Comparison of ENCODE assay signal across 9 mouse cellular contexts in genomic region chr14:4855299-4855980, GRCm38 (mm10). TPM values are rescaled to one million over a fixed set of nuclear protein-coding genes. Genes with fewer than 3 reads are reported as not detected.
DNase-seq lines count a peak whose midpoint lies in the region; ATAC-seq and TF ChIP-seq lines count a peak whose summit lies in the region.
"Not testable (repeated sequence)": the region's sequence is repeated elsewhere in the genome, so short reads cannot be mapped to it uniquely, and the experiment has no call there.
"Had no signal": no experiment of that assay in that cellular context is flagged by ENCODE, and none has a peak within 500 bp of the region (broad histone marks: within the 10 kb centered on the region; RNA-seq: fewer than 3 reads in every experiment).

Gene Gm3264 (plus strand): TSS chr14:4855576.

- peak within 1 kb of the TSS; percentile 59 for H3K9ac ChIP-seq in embryonic facial prominence, embryonic 13.5 days
- not testable (repeated sequence) for H3K9ac ChIP-seq in liver, postnatal 0 days (replicated peaks); neural tube, embryonic 11.5 days (ENCODE audit: low read length)

- WGBS in embryonic facial prominence, embryonic 13.5 days: 7% methylated on average over 45 of the region's 59 CpGs
- 3% methylated on average over 48 of the region's 59 CpGs for WGBS in hindbrain, embryonic 10.5 days
- WGBS in liver, postnatal 0 days (ENCODE audit: insufficient replicate concordance): 11% methylated on average over 16 of the region's 59 CpGs
- WGBS in neural tube, embryonic 11.5 days: 3% methylated on average over 20 of the region's 59 CpGs

- H3K36me3 ChIP-seq in embryonic facial prominence, embryonic 13.5 days; hindbrain, embryonic 10.5 days; liver, postnatal 0 days (replicated peaks; ENCODE audit: insufficient read depth, low read length); neural tube, embryonic 11.5 days (ENCODE audit: control insufficient read depth, insufficient read depth, low read length): not testable (repeated sequence)

- peak within 1 kb of the TSS; percentile 45 for H3K4me3 ChIP-seq in embryonic facial prominence, embryonic 13.5 days
- peak within 1 kb of the TSS; percentile 53 for H3K4me3 ChIP-seq in hindbrain, embryonic 10.5 days
- H3K4me3 ChIP-seq in liver, postnatal 0 days (ENCODE audit: low read depth, low read length): not testable (repeated sequence)
- H3K4me3 ChIP-seq in neural tube, embryonic 11.5 days (ENCODE audit: low read depth, low read length): peak within 1 kb of the TSS; percentile 22

- peak; percentile 0 for DNase-seq in NIH3T3 (ENCODE audit: low read depth)
- peak; percentile 97 for DNase-seq in heart, adult 11 months
- peak; percentile 20 for DNase-seq in hindbrain, embryonic 10.5 days (ENCODE audit: low spot score)
- peak; percentile 6 for DNase-seq in kidney, postnatal 14 days
- DNase-seq in liver, postnatal 0 days: peak; percentile 6
- DNase-seq in neural tube, embryonic 11.5 days (ENCODE audit: low spot score): peak; percentile 18
- peak; percentile 25 for DNase-seq in testis, postnatal 10 days (ENCODE audit: low spot score)

- not testable (repeated sequence) for H3K4me1 ChIP-seq in embryonic facial prominence, embryonic 13.5 days; hindbrain, embryonic 10.5 days (replicated peaks); liver, postnatal 0 days (ENCODE audit: insufficient read depth); neural tube, embryonic 11.5 days (ENCODE audit: control insufficient read depth, insufficient read depth, low read length)

- TF ChIP-seq CTCF in liver, postnatal 0 days (IDR thresholded peaks at IDR 0.05; ENCODE audit: low read depth): not testable (repeated sequence)

- not testable (repeated sequence) for TF ChIP-seq EP300 in liver, postnatal 0 days (IDR thresholded peaks at IDR 0.05; ENCODE audit: low read depth)

- not testable (repeated sequence) for ATAC-seq in embryonic facial prominence, embryonic 13.5 days (ENCODE audit: insufficient number of reproducible peaks, insufficient read depth, low FRiP score, low TSS enrichment, low read depth); liver, postnatal 0 days; neural tube, embryonic 11.5 days (ENCODE audit: insufficient read depth, low FRiP score, low TSS enrichment)

- H3K27me3 ChIP-seq in embryonic facial prominence, embryonic 13.5 days; hindbrain, embryonic 10.5 days (ENCODE audit: insufficient read depth, poor library complexity, severe bottlenecking); liver, postnatal 0 days (ENCODE audit: insufficient read depth, low read length); neural tube, embryonic 11.5 days (ENCODE audit: control insufficient read depth, insufficient read depth, low read length): not testable (repeated sequence)

- H3K9me3 ChIP-seq in embryonic facial prominence, embryonic 13.5 days; hindbrain, embryonic 10.5 days; liver, postnatal 0 days (ENCODE audit: low read length); neural tube, embryonic 11.5 days (ENCODE audit: control insufficient read depth, low read length): not testable (repeated sequence)

- H3K4me2 ChIP-seq in embryonic facial prominence, embryonic 13.5 days: peak within 1 kb of the TSS; percentile 60
- H3K4me2 ChIP-seq in liver, postnatal 0 days (ENCODE audit: low read depth, low read length): not testable (repeated sequence)
- peak within 1 kb of the TSS; percentile 33 for H3K4me2 ChIP-seq in neural tube, embryonic 11.5 days (ENCODE audit: low read depth)

- not testable (repeated sequence) for H3K27ac ChIP-seq in embryonic facial prominence, embryonic 13.5 days; liver, postnatal 0 days (ENCODE audit: low read depth); neural tube, embryonic 11.5 days (ENCODE audit: low read depth, low read length)
- H3K27ac ChIP-seq in hindbrain, embryonic 10.5 days: peak within 1 kb of the TSS; percentile 74

RNA-seq across cellular contexts. Expression of gene Gm3264, which starts in this region (rescaled TPM):
- 0.59 TPM in 2 replicates for polyA plus RNA-seq in embryonic facial prominence, embryonic 13.5 days (2015; fragmentation: Nextera tagmentation; extraction: Ambion mirVana)
- polyA plus RNA-seq in hindbrain, embryonic 10.5 days (2016; fragmentation: Nextera tagmentation; extraction: Ambion mirVana): 0.24 and 0.60 TPM in 2 replicates
- polyA plus RNA-seq in liver, postnatal 0 days (2015; fragmentation: Nextera tagmentation; extraction: Ambion mirVana): not detected in 2 replicates
- 1.3 TPM in 1 of 2 replicates, not detected in the other for polyA plus RNA-seq in neural tube, embryonic 11.5 days (2014; fragmentation: Nextera tagmentation; extraction: Ambion mirVana)
- polyA plus RNA-seq: lung, adult 2 months had no signal

Comparison
In these comparisons a context has a peak if more than half of its experiments do, and no peak if none do; other contexts are left out.
1. Peak in DNase-seq, H3K4me3 ChIP-seq and H3K27ac ChIP-seq in hindbrain, embryonic 10.5 days; RNA of the gene not detected or under 1 TPM.
2. Peak in DNase-seq in liver, postnatal 0 days; RNA of the gene not detected or under 1 TPM.
3. DNase-seq: peak in every context shown above with its lines; median percentile 97 in heart, adult 11 months; 25 in testis, postnatal 10 days; 20 in hindbrain, embryonic 10.5 days; 18 in neural tube, embryonic 11.5 days; 6 in kidney, postnatal 14 days; 6 in liver, postnatal 0 days; 0 in NIH3T3.